Mouse (Mus musculus): ENCODE results near the gene Ino80d. TPM values are rescaled to one million over a fixed set of nuclear protein-coding genes. Genes with fewer than 3 reads are reported as not detected.

The Ino80d gene
- polyA plus RNA-seq, 1 experiment = 6.5 TPM

GRCm38 (mm10) chr1:63080277-63080676, 34.2 kb downstream of the Ino80d start:
- H3K27ac ChIP-seq (ENCODE audit: control insufficient read depth, insufficient read depth, low read depth, low read length) = no peak overlapping the region
- TF ChIP-seq CTCF (IDR thresholded peaks at IDR 0.05; ENCODE audit: control insufficient read depth, insufficient read depth, insufficient replicate concordance, low read depth, low read length) = no peak
- TF ChIP-seq POLR2A (IDR thresholded peaks at IDR 0.05; ENCODE audit: control insufficient read depth, low read depth, low read length) = no peak
- H3K36me3 ChIP-seq (ENCODE audit: control insufficient read depth, insufficient read depth, low read length) = no peaks in the 10 kb centered on the region; the same call in 1 of the 2 replicates

GRCm38 (mm10) chr1:63076383-63076782, 38.1 kb downstream of the Ino80d start:
- no peaks in the 10 kb centered on the region for H3K4me1 ChIP-seq (ENCODE audit: control insufficient read depth, insufficient read depth, low read length)
- no peaks in the 10 kb centered on the region for H3K27me3 ChIP-seq (ENCODE audit: control insufficient read depth, insufficient read depth, low read length)
- H3K4me3 ChIP-seq (ENCODE audit: control insufficient read depth, low read depth, low read length) = no peak overlapping the region
- TF ChIP-seq CTCF (IDR thresholded peaks at IDR 0.05; ENCODE audit: control insufficient read depth, insufficient read depth, insufficient replicate concordance, low read depth, low read length) = no peak
- TF ChIP-seq POLR2A (IDR thresholded peaks at IDR 0.05; ENCODE audit: control insufficient read depth, low read depth, low read length) = no peak
- no peaks in the 10 kb centered on the region; the same call in none of the 2 replicates for H3K36me3 ChIP-seq (ENCODE audit: control insufficient read depth, insufficient read depth, low read length)
- no peak overlapping the region for H3K27ac ChIP-seq (ENCODE audit: control insufficient read depth, insufficient read depth, low read depth, low read length)

More at GRCm38 (mm10) chr1:63080277-63080676, 34.2 kb downstream of the Ino80d start:
- no peak overlapping the region for H3K4me3 ChIP-seq (ENCODE audit: control insufficient read depth, low read depth, low read length)
- no peaks in the 10 kb centered on the region for H3K4me1 ChIP-seq (ENCODE audit: control insufficient read depth, insufficient read depth, low read length)
- no peaks in the 10 kb centered on the region for H3K27me3 ChIP-seq (ENCODE audit: control insufficient read depth, insufficient read depth, low read length)

GRCm38 (mm10) chr1:63071379-63071778, 43.1 kb downstream of the Ino80d start:
- H3K4me1 ChIP-seq (ENCODE audit: control insufficient read depth, insufficient read depth, low read length) = no peaks in the 10 kb centered on the region
- H3K4me3 ChIP-seq (ENCODE audit: control insufficient read depth, low read depth, low read length) = no peak overlapping the region
- TF ChIP-seq CTCF (IDR thresholded peaks at IDR 0.05; ENCODE audit: control insufficient read depth, insufficient read depth, insufficient replicate concordance, low read depth, low read length) = no peak
- TF ChIP-seq POLR2A (IDR thresholded peaks at IDR 0.05; ENCODE audit: control insufficient read depth, low read depth, low read length) = no peak
- H3K27ac ChIP-seq (ENCODE audit: control insufficient read depth, insufficient read depth, low read depth, low read length) = no peak overlapping the region
- H3K36me3 ChIP-seq (ENCODE audit: control insufficient read depth, insufficient read depth, low read length) = no peaks in the 10 kb centered on the region; the same call in 1 of the 2 replicates
- H3K27me3 ChIP-seq (ENCODE audit: control insufficient read depth, insufficient read depth, low read length) = no peaks in the 10 kb centered on the region

- Histone ChIP-seq H3K27ac (ENCODE audit: control insufficient read depth, insufficient read depth, low read depth, low read length) (no peak overlapping the region), H3K4me3 (ENCODE audit: control insufficient read depth, low read depth, low read length) (no peak overlapping the region), H3K36me3 (ENCODE audit: control insufficient read depth, insufficient read depth, low read length) (peaks cover 5% of the 10 kb centered on the region), H3K27me3 (ENCODE audit: control insufficient read depth, insufficient read depth, low read length) (no peaks in the 10 kb centered on the region), H3K4me1 (ENCODE audit: control insufficient read depth, insufficient read depth, low read length) (no peaks in the 10 kb centered on the region)
- no peak for TF ChIP-seq CTCF (IDR thresholded peaks at IDR 0.05; ENCODE audit: control insufficient read depth, insufficient read depth, insufficient replicate concordance, low read depth, low read length)
These were observed 56.1 kb downstream of the Ino80d start for GRCm38 (mm10) chr1:63058361-63058760.

- no peaks in the 10 kb centered on the region for H3K4me1 ChIP-seq (ENCODE audit: control insufficient read depth, insufficient read depth, low read length)
- no peaks in the 10 kb centered on the region for H3K27me3 ChIP-seq (ENCODE audit: control insufficient read depth, insufficient read depth, low read length)
- H3K4me3 ChIP-seq (ENCODE audit: control insufficient read depth, low read depth, low read length) = no peak overlapping the region
- no peak overlapping the region for H3K27ac ChIP-seq (ENCODE audit: control insufficient read depth, insufficient read depth, low read depth, low read length)
- peaks cover 4% of the 10 kb centered on the region for H3K36me3 ChIP-seq (ENCODE audit: control insufficient read depth, insufficient read depth, low read length)
- TF ChIP-seq CTCF (IDR thresholded peaks at IDR 0.05; ENCODE audit: control insufficient read depth, insufficient read depth, insufficient replicate concordance, low read depth, low read length) = no peak
- TF ChIP-seq POLR2A (IDR thresholded peaks at IDR 0.05; ENCODE audit: control insufficient read depth, low read depth, low read length) = no peak
These were observed 56.6 kb downstream of the Ino80d start for GRCm38 (mm10) chr1:63057849-63058248.

GRCm38 (mm10) chr1:63057318-63057717, 57.1 kb downstream of the Ino80d start:
- no peak overlapping the region for H3K27ac ChIP-seq (ENCODE audit: control insufficient read depth, insufficient read depth, low read depth, low read length)
- no peaks in the 10 kb centered on the region for H3K4me1 ChIP-seq (ENCODE audit: control insufficient read depth, insufficient read depth, low read length)
- TF ChIP-seq CTCF (IDR thresholded peaks at IDR 0.05; ENCODE audit: control insufficient read depth, insufficient read depth, insufficient replicate concordance, low read depth, low read length) (no peak), POLR2A (IDR thresholded peaks at IDR 0.05; ENCODE audit: control insufficient read depth, low read depth, low read length) (no peak)
- no peaks in the 10 kb centered on the region for H3K27me3 ChIP-seq (ENCODE audit: control insufficient read depth, insufficient read depth, low read length)
- H3K36me3 ChIP-seq (ENCODE audit: control insufficient read depth, insufficient read depth, low read length) = peaks cover 4% of the 10 kb centered on the region
- no peak overlapping the region for H3K4me3 ChIP-seq (ENCODE audit: control insufficient read depth, low read depth, low read length)

- no peak overlapping the region for H3K4me3 ChIP-seq (ENCODE audit: control insufficient read depth, low read depth, low read length)
These were observed 59.1 kb downstream of the Ino80d start for GRCm38 (mm10) chr1:63055386-63055785.

GRCm38 (mm10) chr1:63050866-63051265, 63.6 kb downstream of the Ino80d start:
- Histone ChIP-seq H3K27ac (ENCODE audit: control insufficient read depth, insufficient read depth, low read depth, low read length) (no peak overlapping the region), H3K27me3 (ENCODE audit: control insufficient read depth, insufficient read depth, low read length) (no peaks in the 10 kb centered on the region), H3K4me3 (ENCODE audit: control insufficient read depth, low read depth, low read length) (no peak overlapping the region), H3K4me1 (ENCODE audit: control insufficient read depth, insufficient read depth, low read length) (no peaks in the 10 kb centered on the region), H3K36me3 (ENCODE audit: control insufficient read depth, insufficient read depth, low read length) (no peaks in the 10 kb centered on the region)
- no peak for TF ChIP-seq POLR2A (IDR thresholded peaks at IDR 0.05; ENCODE audit: control insufficient read depth, low read depth, low read length)
- TF ChIP-seq CTCF (IDR thresholded peaks at IDR 0.05; ENCODE audit: control insufficient read depth, insufficient read depth, insufficient replicate concordance, low read depth, low read length) = no peak

More at GRCm38 (mm10) chr1:63055386-63055785, 59.1 kb downstream of the Ino80d start:
- no peaks in the 10 kb centered on the region for H3K27me3 ChIP-seq (ENCODE audit: control insufficient read depth, insufficient read depth, low read length)
- TF ChIP-seq POLR2A (IDR thresholded peaks at IDR 0.05; ENCODE audit: control insufficient read depth, low read depth, low read length) (no peak), CTCF (IDR thresholded peaks at IDR 0.05; ENCODE audit: control insufficient read depth, insufficient read depth, insufficient replicate concordance, low read depth, low read length) (no peak)
- no peak overlapping the region for H3K27ac ChIP-seq (ENCODE audit: control insufficient read depth, insufficient read depth, low read depth, low read length)
- H3K36me3 ChIP-seq (ENCODE audit: control insufficient read depth, insufficient read depth, low read length) = peaks cover 1% of the 10 kb centered on the region
- no peaks in the 10 kb centered on the region for H3K4me1 ChIP-seq (ENCODE audit: control insufficient read depth, insufficient read depth, low read length)

Measured in testis, adult 2 months (tissue).